Mouse (Mus musculus): Measurements from ENCODE around the gene Fbxo17.

GRCm38 (mm10) chr7:28770309-28770708 is 53.7 kb downstream of the Fbxo17 start:
- no peak for TF ChIP-seq CTCF (IDR thresholded peaks at IDR 0.05; ENCODE audit: extremely low read depth, insufficient read depth, low read length)
- TF ChIP-seq POLR2A (IDR thresholded peaks at IDR 0.05; ENCODE audit: extremely low read depth, insufficient read depth, low read length), result no peak
